Mouse (Mus musculus): ENCODE measurements around the gene 9030612E09Rik.

9030612E09Rik gene

GRCm38 (mm10) chr10:43174326-43175155, at the start of gene 9030612E09Rik, which contains the start of gene Sobp:
Gene 9030612E09Rik, plus strand, starts transcription at chr10:43174704.
Gene Sobp, minus strand, starts transcription at chr10:43174530.
- TF ChIP-seq GATA4 (IDR thresholded peaks at IDR 0.05; ENCODE audit: insufficient replicate concordance, low read length) = no peak

- TF ChIP-seq GATA4 (IDR thresholded peaks at IDR 0.05; ENCODE audit: insufficient replicate concordance, low read length) = no peak
Measured at GRCm38 (mm10) chr10:43128750-43129149, 45.8 kb upstream of the 9030612E09Rik start.

GRCm38 (mm10) chr10:43134027-43134426, 40.5 kb upstream of the 9030612E09Rik start:
- no peak for TF ChIP-seq GATA4 (IDR thresholded peaks at IDR 0.05; ENCODE audit: insufficient replicate concordance, low read length)

GRCm38 (mm10) chr10:43143173-43143572, 31.3 kb upstream of the 9030612E09Rik start:
- TF ChIP-seq GATA4 (IDR thresholded peaks at IDR 0.05; ENCODE audit: insufficient replicate concordance, low read length) = no peak

GRCm38 (mm10) chr10:43148456-43148855, 26.0 kb upstream of the 9030612E09Rik start:
- TF ChIP-seq GATA4 (IDR thresholded peaks at IDR 0.05; ENCODE audit: insufficient replicate concordance, low read length) = no peak

- no peak for TF ChIP-seq GATA4 (IDR thresholded peaks at IDR 0.05; ENCODE audit: insufficient replicate concordance, low read length)
Measured at GRCm38 (mm10) chr10:43152643-43153042, 21.9 kb upstream of the 9030612E09Rik start.

- no peak for TF ChIP-seq GATA4 (IDR thresholded peaks at IDR 0.05; ENCODE audit: insufficient replicate concordance, low read length)
Measured at GRCm38 (mm10) chr10:43155046-43155560, 19.4 kb upstream of the 9030612E09Rik start.

GRCm38 (mm10) chr10:43158917-43159316, 15.6 kb upstream of the 9030612E09Rik start:
- TF ChIP-seq GATA4 (IDR thresholded peaks at IDR 0.05; ENCODE audit: insufficient replicate concordance, low read length) = no peak

GRCm38 (mm10) chr10:43159333-43159732, 15.2 kb upstream of the 9030612E09Rik start:
- TF ChIP-seq GATA4 (IDR thresholded peaks at IDR 0.05; ENCODE audit: insufficient replicate concordance, low read length) = no peak

- no peak for TF ChIP-seq GATA4 (IDR thresholded peaks at IDR 0.05; ENCODE audit: insufficient replicate concordance, low read length)
Measured at GRCm38 (mm10) chr10:43162318-43162717, 12.2 kb upstream of the 9030612E09Rik start.

- TF ChIP-seq GATA4 (IDR thresholded peaks at IDR 0.05; ENCODE audit: insufficient replicate concordance, low read length) = no peak
Measured at GRCm38 (mm10) chr10:43164406-43164805, 10.1 kb upstream of the 9030612E09Rik start.

GRCm38 (mm10) chr10:43166146-43166545, 8.4 kb upstream of the 9030612E09Rik start:
- TF ChIP-seq GATA4 (IDR thresholded peaks at IDR 0.05; ENCODE audit: insufficient replicate concordance, low read length) = no peak

GRCm38 (mm10) chr10:43166817-43167216, 7.7 kb upstream of the 9030612E09Rik start:
- TF ChIP-seq GATA4 (IDR thresholded peaks at IDR 0.05; ENCODE audit: insufficient replicate concordance, low read length) = no peak

GRCm38 (mm10) chr10:43168847-43169246, 5.7 kb upstream of the 9030612E09Rik start:
- TF ChIP-seq GATA4 (IDR thresholded peaks at IDR 0.05; ENCODE audit: insufficient replicate concordance, low read length) = no peak

- no peak for TF ChIP-seq GATA4 (IDR thresholded peaks at IDR 0.05; ENCODE audit: insufficient replicate concordance, low read length)
Measured at GRCm38 (mm10) chr10:43171106-43171505, 3.4 kb upstream of the 9030612E09Rik start.

- no peak for TF ChIP-seq GATA4 (IDR thresholded peaks at IDR 0.05; ENCODE audit: insufficient replicate concordance, low read length)
Measured at GRCm38 (mm10) chr10:43172066-43172465, 2.4 kb upstream of the 9030612E09Rik start.

Measured in liver, adult (tissue).